Mouse (Mus musculus): ENCODE measurements around the gene Gm20388. TPM values are rescaled to one million over a fixed set of nuclear protein-coding genes. Genes with fewer than 3 reads are reported as not detected.
A peak's percentile ranks its signal among the peaks of the same experiment; 100 is the strongest.

The Gm20388 gene
- polyA plus RNA-seq, 1 experiment from 2014 or later = not detected

DNA sequence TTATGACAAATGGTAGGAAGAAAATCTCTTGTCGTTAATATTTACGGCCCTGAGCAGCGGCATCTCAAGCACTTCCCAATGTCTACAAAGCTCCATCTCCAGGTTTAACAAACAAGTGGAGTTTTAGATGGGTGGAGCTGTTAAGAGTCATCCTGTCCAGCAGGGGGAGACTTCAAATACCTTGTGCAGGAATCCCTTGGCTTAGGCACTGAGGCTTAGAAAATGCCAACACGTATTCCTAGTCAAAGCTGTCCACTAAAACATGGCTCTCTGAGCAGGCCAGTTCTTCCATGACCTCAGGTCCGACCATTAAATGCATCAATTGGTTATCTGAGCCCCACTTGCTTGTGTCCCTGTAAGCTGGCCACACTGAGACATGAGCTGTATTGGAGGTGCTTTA is 1697.0 kb downstream of the Gm20388 start:
- 79% methylated on average over 5 of the region's 5 CpGs for WGBS
- Histone ChIP-seq H3K4me2 (no peak overlapping the region), H3K36me3 (peaks cover 89% of the 10 kb centered on the region), H3K4me1 (no peaks in the 10 kb centered on the region), H3K27ac (replicated peaks) (no peak overlapping the region), H3K4me3 (no peak overlapping the region), H3K27me3 (replicated peaks) (no peaks in the 10 kb centered on the region), H3K9me3 (no peaks in the 10 kb centered on the region), H3K9ac (no peak overlapping the region)
- no peak for ATAC-seq (ENCODE audit: extremely low read depth, insufficient number of reproducible peaks, low FRiP score, low TSS enrichment)

DNA sequence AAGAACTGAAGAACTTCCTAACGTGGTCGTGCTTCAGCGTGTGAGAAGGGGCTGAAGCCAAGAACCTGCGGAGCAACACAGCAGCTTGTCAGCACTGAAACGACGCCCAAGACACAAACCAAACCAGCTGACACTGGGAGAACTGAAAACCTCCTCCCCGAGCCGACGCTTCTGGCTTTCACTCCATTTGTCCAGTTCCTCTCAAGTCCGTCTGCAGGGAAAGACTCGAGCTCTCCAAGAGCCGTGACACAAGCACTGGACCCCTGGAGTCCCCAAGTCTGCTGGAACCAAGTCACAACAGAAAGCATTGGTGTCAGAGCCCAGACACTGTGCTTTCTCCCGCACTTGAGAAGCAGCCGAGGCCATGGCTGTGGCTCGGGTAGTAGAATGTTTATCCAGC is 1698.6 kb downstream of the Gm20388 start:
- Histone ChIP-seq H3K4me1 (peaks cover 11% of the 10 kb centered on the region), H3K9ac (no peak overlapping the region), H3K36me3 (peaks cover 73% of the 10 kb centered on the region), H3K27me3 (replicated peaks) (no peaks in the 10 kb centered on the region), H3K4me3 (no peak overlapping the region), H3K9me3 (no peaks in the 10 kb centered on the region), H3K27ac (replicated peaks) (no peak overlapping the region), H3K4me2 (no peak overlapping the region)
- no peak for ATAC-seq (ENCODE audit: extremely low read depth, insufficient number of reproducible peaks, low FRiP score, low TSS enrichment)
- WGBS = 71% methylated on average over 15 of the region's 15 CpGs

DNA sequence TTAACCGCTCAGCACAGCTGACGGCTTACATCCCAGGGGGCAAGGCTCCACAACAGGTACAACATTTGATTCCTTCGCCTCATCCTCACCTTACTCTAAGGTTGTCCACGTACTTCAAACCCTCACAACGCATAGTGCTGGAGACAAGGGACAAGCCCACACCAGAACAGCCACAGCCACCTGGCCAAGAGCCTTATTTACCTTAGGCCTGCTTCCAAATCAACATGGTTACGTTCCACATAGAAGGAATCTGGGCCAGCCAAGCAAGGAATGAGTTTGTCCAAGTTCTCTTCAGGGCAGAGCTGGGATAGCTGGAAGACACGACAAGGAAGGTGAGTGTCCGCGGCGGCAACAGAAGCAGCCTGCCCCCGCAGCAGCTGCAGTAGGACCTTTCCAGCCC is 1699.3 kb downstream of the Gm20388 start:
- ATAC-seq (ENCODE audit: extremely low read depth, insufficient number of reproducible peaks, low FRiP score, low TSS enrichment) = no peak
- no peaks in the 10 kb centered on the region for H3K9me3 ChIP-seq
- H3K4me3 ChIP-seq = no peak overlapping the region
- peaks cover 12% of the 10 kb centered on the region for H3K4me1 ChIP-seq
- H3K36me3 ChIP-seq = peaks cover 69% of the 10 kb centered on the region
- no peaks in the 10 kb centered on the region for H3K27me3 ChIP-seq (replicated peaks)
- H3K27ac ChIP-seq (replicated peaks) = no peak overlapping the region
- 89% methylated on average over 11 of the region's 11 CpGs for WGBS
- no peak overlapping the region for H3K4me2 ChIP-seq
- no peak overlapping the region for H3K9ac ChIP-seq

DNA sequence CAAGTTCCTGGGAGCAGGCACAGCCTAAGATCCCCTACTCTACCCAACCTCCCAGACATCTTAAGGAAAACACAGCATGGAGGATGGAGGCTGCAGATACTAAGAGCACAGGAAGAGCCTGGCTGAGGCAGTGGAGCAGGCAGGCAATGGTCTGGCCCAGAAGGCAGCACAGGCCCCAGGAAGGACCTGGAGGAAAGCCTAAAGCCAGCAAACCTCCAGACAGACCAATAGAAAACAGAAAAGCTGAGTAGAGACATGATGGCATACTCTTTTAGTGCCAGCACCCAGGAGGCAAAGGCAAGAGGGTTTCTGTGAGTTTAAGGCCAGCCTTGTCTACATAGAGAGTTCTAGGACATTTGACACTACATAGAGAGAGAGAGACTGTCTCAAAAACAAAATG is 1702.8 kb downstream of the Gm20388 start:
- no peak for ATAC-seq (ENCODE audit: extremely low read depth, insufficient number of reproducible peaks, low FRiP score, low TSS enrichment)
- H3K4me1 ChIP-seq = peaks cover 26% of the 10 kb centered on the region
- H3K27ac ChIP-seq (replicated peaks) = peak overlapping the region; percentile 24; the same call in 1 of the 2 replicates
- no peak overlapping the region for H3K4me2 ChIP-seq
- peaks cover 56% of the 10 kb centered on the region for H3K36me3 ChIP-seq
- no peak overlapping the region; the same call in 1 of the 2 replicates for H3K9ac ChIP-seq
- no peaks in the 10 kb centered on the region for H3K9me3 ChIP-seq
- H3K4me3 ChIP-seq = no peak overlapping the region
- H3K27me3 ChIP-seq (replicated peaks) = no peaks in the 10 kb centered on the region

DNA sequence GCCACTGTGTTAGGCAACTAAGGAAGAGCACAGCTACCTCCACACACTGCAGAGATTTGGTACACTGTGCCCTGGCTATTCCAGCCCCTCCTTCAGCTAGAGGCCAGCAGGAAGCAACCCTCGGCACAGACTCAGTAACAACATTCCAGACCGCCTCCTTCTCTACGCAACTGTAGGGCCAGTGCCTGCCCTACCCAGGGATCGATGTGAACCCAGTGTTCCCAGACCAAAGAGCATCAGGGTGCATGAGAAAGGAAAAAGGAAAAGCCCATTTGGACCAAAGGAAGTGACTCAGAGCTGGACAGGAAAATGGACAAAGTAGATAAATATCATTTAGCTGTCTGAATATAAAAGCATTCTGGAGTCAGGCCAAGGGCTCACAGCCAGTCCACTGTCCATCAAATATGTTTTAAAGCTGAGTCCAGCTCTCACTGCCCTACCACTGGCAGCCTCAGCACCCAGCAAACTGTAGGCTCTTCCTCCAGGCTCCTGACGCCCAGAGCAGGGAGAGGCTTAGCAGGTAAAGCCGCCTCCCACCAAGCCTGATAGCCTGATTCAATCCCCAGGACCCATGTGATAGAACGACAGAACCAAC is 1708.9 kb downstream of the Gm20388 start:
- peak overlapping the region; percentile 88 for H3K27ac ChIP-seq (replicated peaks)
- H3K27me3 ChIP-seq (replicated peaks) = no peaks in the 10 kb centered on the region
- H3K36me3 ChIP-seq = peaks cover 25% of the 10 kb centered on the region
- ATAC-seq (ENCODE audit: extremely low read depth, insufficient number of reproducible peaks, low FRiP score, low TSS enrichment) = peak; percentile 37; the same call in 1 of the 2 replicates
- H3K4me3 ChIP-seq = no peak overlapping the region
- peak overlapping the region; percentile 33 for H3K4me2 ChIP-seq
- WGBS = 36% methylated on average over 7 of the region's 7 CpGs
- H3K9me3 ChIP-seq = no peaks in the 10 kb centered on the region
- peaks cover 64% of the 10 kb centered on the region for H3K4me1 ChIP-seq
- peak overlapping the region; percentile 65 for H3K9ac ChIP-seq

DNA sequence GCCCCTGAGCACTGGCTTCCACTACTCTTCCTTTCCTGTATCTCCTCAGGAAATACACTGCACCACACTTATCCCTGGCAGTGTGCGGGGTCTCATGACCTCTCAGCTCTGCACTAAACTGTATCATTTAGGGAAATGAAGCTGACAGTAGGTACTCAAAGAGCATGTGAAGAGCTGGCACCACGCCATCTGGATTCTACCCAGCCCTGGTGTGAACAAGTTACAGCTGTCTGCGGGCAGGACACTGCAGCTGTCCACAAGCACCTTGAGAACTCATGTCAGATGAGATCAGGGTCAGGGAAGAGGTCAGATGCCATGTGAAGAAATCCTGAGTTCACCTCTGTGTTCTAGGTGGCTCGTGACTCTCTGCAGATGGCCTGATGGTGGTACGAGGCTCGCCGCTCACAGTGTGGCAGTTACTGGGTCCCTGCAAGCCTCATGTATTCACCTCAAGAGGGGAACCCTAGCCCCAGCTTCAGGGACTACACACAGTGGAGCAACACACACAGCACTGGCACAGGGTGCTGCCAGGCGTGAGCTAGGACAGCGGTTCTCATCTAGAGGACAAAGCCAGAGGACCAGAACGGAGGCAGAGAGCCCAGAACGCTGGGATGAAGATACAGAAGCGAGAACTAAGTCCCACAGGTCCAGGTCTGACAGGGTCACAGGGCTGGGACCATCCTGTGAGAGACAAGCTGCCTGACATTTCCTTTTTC is 1710.3 kb downstream of the Gm20388 start:
- Histone ChIP-seq H3K9me3 (no peaks in the 10 kb centered on the region), H3K27me3 (replicated peaks) (no peaks in the 10 kb centered on the region), H3K36me3 (peaks cover 18% of the 10 kb centered on the region), H3K4me2 (no peak overlapping the region), H3K4me3 (no peak overlapping the region), H3K27ac (replicated peaks) (peak overlapping the region; percentile 88), H3K4me1 (peaks cover 79% of the 10 kb centered on the region), H3K9ac (no peak overlapping the region)
- ATAC-seq (ENCODE audit: extremely low read depth, insufficient number of reproducible peaks, low FRiP score, low TSS enrichment) = no peak; the same call in 1 of the 2 replicates
- whole genome bisulfite sequencing = 53% methylated on average over 12 of the region's 12 CpGs

DNA sequence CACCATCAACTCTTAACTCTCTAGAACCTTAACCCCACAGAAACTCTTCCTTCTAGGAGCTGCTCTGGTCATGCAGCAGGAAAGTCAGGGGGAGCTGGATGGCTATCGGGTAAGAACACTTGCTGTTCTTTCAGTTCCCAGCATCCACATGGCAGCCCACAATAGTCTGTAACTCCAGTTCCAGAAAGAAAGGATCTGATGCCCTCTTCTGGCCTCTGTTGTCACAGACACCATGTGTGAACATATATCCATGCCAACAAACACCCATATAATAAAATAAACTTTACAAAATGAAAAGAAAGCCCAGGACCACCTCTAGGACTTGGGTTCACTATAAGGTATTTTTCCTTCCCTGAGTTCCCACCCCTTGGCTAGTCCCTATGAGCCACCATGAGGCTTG is 1711.2 kb downstream of the Gm20388 start:
- 52% methylated on average over 1 of the region's 1 CpGs for WGBS
- Histone ChIP-seq H3K4me3 (no peak overlapping the region), H3K27me3 (replicated peaks) (no peaks in the 10 kb centered on the region), H3K4me1 (peaks cover 88% of the 10 kb centered on the region), H3K9ac (no peak overlapping the region), H3K9me3 (no peaks in the 10 kb centered on the region), H3K27ac (replicated peaks) (peak overlapping the region; percentile 88; the same call in 1 of the 2 replicates), H3K4me2 (no peak overlapping the region), H3K36me3 (peaks cover 17% of the 10 kb centered on the region)
- no peak for ATAC-seq (ENCODE audit: extremely low read depth, insufficient number of reproducible peaks, low FRiP score, low TSS enrichment)

DNA sequence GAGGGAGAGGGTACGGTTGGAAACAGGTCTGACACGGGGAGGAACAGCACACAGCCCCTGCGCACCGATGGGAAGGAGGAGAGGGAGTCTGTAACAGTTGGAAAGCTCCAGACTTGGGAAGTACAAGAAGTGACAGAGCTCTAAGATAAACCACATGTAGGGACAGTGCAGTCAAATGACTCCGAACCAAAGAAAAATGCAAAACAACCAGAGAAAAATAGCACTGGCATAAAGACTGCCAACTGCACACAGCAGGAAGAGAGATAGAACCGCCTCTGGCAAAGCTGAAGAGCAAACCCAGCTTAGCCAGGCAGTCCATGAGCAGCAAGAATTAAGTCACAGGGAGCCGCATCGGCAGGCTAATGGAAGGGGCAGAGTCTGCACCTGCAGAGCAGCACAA is 1712.4 kb downstream of the Gm20388 start:
- Histone ChIP-seq H3K9ac (no peak overlapping the region), H3K4me2 (no peak overlapping the region), H3K9me3 (no peaks in the 10 kb centered on the region), H3K27me3 (replicated peaks) (no peaks in the 10 kb centered on the region), H3K4me1 (peaks cover 86% of the 10 kb centered on the region), H3K36me3 (peaks cover 17% of the 10 kb centered on the region), H3K27ac (replicated peaks) (no peak overlapping the region), H3K4me3 (no peak overlapping the region)
- 77% methylated on average over 8 of the region's 8 CpGs for WGBS
- ATAC-seq (ENCODE audit: extremely low read depth, insufficient number of reproducible peaks, low FRiP score, low TSS enrichment) = no peak

DNA sequence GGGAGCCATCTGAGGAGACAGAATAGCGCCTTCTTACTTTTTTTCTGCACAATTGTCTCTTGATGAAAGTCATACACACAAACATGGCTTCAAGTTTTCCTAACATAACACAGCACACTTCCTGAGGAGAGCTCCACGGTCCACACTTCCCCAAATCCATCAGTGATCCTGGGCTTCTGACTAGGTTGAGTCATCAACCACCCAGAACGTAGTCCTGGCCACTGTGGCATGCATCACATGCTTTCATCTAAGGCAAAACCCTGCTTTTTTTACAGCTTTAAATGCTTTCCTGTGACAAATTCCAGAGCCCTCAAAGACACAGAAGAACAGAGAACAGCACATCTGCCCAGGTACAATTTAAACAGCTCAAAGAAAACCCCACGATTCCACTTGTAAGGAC is 1718.0 kb downstream of the Gm20388 start:
- Histone ChIP-seq H3K4me3 (no peak overlapping the region), H3K4me2 (no peak overlapping the region), H3K4me1 (peaks cover 77% of the 10 kb centered on the region), H3K9me3 (no peaks in the 10 kb centered on the region), H3K27ac (replicated peaks) (no peak overlapping the region), H3K36me3 (peaks cover 25% of the 10 kb centered on the region), H3K27me3 (replicated peaks) (no peaks in the 10 kb centered on the region), H3K9ac (no peak overlapping the region)
- WGBS = 53% methylated on average over 4 of the region's 4 CpGs
- ATAC-seq (ENCODE audit: extremely low read depth, insufficient number of reproducible peaks, low FRiP score, low TSS enrichment) = no peak

DNA sequence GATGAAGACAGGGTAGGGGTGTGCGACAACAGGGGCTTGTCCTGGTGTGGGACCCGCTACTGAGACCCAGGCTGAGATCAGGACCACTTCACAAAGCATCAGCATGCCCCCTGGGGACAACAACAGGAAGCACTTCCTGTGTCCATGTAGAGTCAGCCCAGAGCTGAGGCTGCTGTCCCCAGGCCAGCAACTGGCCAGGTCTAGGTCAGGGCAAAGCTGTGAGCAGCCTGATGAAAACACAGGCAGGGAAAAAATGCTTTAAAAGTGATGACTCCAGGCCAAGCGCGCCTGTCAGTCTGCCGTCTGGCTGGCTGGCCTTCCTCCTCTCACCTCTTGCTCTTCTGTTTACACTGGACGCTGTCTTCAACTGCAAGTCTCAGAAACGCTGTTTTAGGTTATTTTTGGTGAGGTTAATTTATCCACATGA is 1721.0 kb downstream of the Gm20388 start:
- Histone ChIP-seq H3K9ac (0 out of 2 replicates have a peak overlapping the region, but pooled peaks have one; percentile 38), H3K36me3 (peaks cover 28% of the 10 kb centered on the region), H3K4me1 (peaks cover 71% of the 10 kb centered on the region), H3K27me3 (replicated peaks) (no peaks in the 10 kb centered on the region), H3K4me2 (no peak overlapping the region), H3K9me3 (no peaks in the 10 kb centered on the region), H3K4me3 (no peak overlapping the region), H3K27ac (replicated peaks) (peak overlapping the region; percentile 71)
- WGBS = 38% methylated on average over 7 of the region's 7 CpGs
- no peak for ATAC-seq (ENCODE audit: extremely low read depth, insufficient number of reproducible peaks, low FRiP score, low TSS enrichment)

DNA sequence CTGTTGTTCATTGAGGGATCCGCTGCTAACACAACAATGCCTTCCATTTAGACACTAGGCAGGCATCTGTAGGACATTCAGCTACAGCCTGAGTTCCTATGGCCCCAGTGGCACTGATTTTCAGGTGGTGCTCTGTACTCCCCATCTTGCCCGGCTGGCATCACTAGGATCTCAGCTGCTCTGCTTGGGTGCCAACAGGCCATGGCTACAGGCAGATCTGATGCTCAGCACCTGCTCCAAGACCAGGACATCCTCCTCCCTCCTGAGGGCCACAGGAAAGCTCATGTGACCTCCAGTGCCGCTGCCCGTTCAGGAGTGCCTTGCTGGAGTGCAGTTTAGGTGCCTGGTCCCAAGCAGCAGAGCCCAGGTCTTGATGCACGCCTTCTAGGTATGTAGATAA is 1721.8 kb downstream of the Gm20388 start:
- H3K36me3 ChIP-seq = peaks cover 22% of the 10 kb centered on the region
- no peak overlapping the region for H3K4me2 ChIP-seq
- peak overlapping the region; percentile 71 for H3K27ac ChIP-seq (replicated peaks)
- H3K9me3 ChIP-seq = no peaks in the 10 kb centered on the region
- ATAC-seq (ENCODE audit: extremely low read depth, insufficient number of reproducible peaks, low FRiP score, low TSS enrichment) = no peak
- peak overlapping the region; percentile 38; the same call in 1 of the 2 replicates for H3K9ac ChIP-seq
- no peak overlapping the region for H3K4me3 ChIP-seq
- peaks cover 71% of the 10 kb centered on the region for H3K4me1 ChIP-seq
- 51% methylated on average over 5 of the region's 5 CpGs for WGBS
- H3K27me3 ChIP-seq (replicated peaks) = no peaks in the 10 kb centered on the region

DNA sequence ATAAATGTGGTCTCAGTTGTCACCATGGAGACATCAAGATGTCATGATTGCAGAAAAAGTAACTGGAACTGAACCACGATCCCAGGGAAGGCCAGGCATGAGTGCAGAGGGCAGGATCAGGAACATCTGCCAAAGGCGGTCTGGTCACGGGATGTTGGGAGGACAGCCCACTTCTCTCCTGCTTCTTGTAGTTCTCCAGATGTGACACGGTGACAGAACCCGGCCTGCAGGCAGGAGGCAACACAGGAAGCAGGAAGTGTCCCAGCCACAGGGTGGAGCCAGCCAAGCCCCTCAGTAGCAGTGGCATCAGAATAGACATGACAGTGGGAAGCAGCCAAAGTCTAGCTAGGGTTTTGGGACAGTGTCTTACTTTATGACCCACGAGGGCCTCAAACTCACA is 1724.9 kb downstream of the Gm20388 start:
- H3K9me3 ChIP-seq = no peaks in the 10 kb centered on the region
- 36% methylated on average over 6 of the region's 6 CpGs for WGBS
- 0 out of 2 replicates have a peak, but pooled peaks cover 3% of the 10 kb centered on the region for H3K36me3 ChIP-seq
- H3K4me1 ChIP-seq = peaks cover 69% of the 10 kb centered on the region
- no peak for ATAC-seq (ENCODE audit: extremely low read depth, insufficient number of reproducible peaks, low FRiP score, low TSS enrichment)
- no peak overlapping the region for H3K9ac ChIP-seq
- H3K4me3 ChIP-seq = no peak overlapping the region
- no peak overlapping the region for H3K27ac ChIP-seq (replicated peaks)
- no peak overlapping the region for H3K4me2 ChIP-seq
- no peaks in the 10 kb centered on the region for H3K27me3 ChIP-seq (replicated peaks)

Measured in heart, embryonic 13.5 days (tissue).